Mouse (Mus musculus) midbrain, embryonic 14.5 days (tissue): ENCODE data around the gene Grxcr1. TPM values are rescaled to one million over a fixed set of nuclear protein-coding genes. Genes with fewer than 3 reads are reported as not detected.

ENCODE experiments used
- ATAC-seq: fragments of 200-750 bp; cut with Nextera tagmentation; 2 replicates; pipeline ENCODE4 v1.8.0; 2017; ENCODE audit warnings: moderate number of reproducible peaks, moderate library complexity; ENCODE audit not compliant: low FRiP score, low TSS enrichment
- DNase-seq: peaks from one replicate; pipeline ENCODE4 v3.0.0-alpha.2; 2015
- H3K27ac ChIP-seq: fragments of 300-500 bp; sonication (generic); replicated peaks from 2 replicates; pipeline ENCODE4 v1.5.1; 2014; ENCODE audit warnings: mild to moderate bottlenecking, low read depth, low read length, moderate library complexity
- H3K27me3 ChIP-seq: fragments of 300-500 bp; sonication (generic); 2 replicates; pipeline ENCODE4 v1.6.1; 2014; ENCODE audit warnings: low read length, control low read depth, mixed read lengths; ENCODE audit not compliant: control insufficient read depth, insufficient read depth
- H3K36me3 ChIP-seq: fragments of 300-500 bp; sonication (generic); 2 replicates; pipeline ENCODE4 v1.6.1; 2014; ENCODE audit warnings: low read length, control low read depth; ENCODE audit not compliant: control insufficient read depth, insufficient read depth
- H3K4me1 ChIP-seq: fragments of 300-500 bp; sonication (generic); 2 replicates; pipeline ENCODE4 v1.6.1; 2014; ENCODE audit warnings: mild to moderate bottlenecking, antibody characterized with exemption, low read length, control low read depth; ENCODE audit not compliant: control insufficient read depth, insufficient read depth
- H3K4me2 ChIP-seq: fragments of 300-500 bp; sonication (generic); 2 replicates; pipeline ENCODE4 v1.6.1; 2014; ENCODE audit warnings: mild to moderate bottlenecking, low read length, moderate library complexity
- H3K4me3 ChIP-seq: fragments of 300-500 bp; sonication (generic); replicated peaks from 2 replicates; pipeline ENCODE4 v1.5.1; 2014; ENCODE audit warnings: low read depth, low read length
- H3K9ac ChIP-seq: fragments of 300-500 bp; sonication (generic); replicated peaks from 2 replicates; pipeline ENCODE4 v1.6.1; 2014; ENCODE audit warnings: mild to moderate bottlenecking, low read length, moderate library complexity
- H3K9me3 ChIP-seq: fragments of 300-500 bp; sonication (generic); 2 replicates; pipeline ENCODE4 v1.6.1; 2016; ENCODE audit warnings: low read length, control low read depth, mixed read lengths; ENCODE audit not compliant: control insufficient read depth
- WGBS: fragments of 180-500 bp; shearing (Covaris S2); extraction: QIAGEN DNeasy Blood & Tissue Kit; methylation state at CpG from one replicate; pipeline ENCODE4 v1.1.7; 2014; 5-methylcytosine and 5-hydroxymethylcytosine counted together
- polyA plus RNA-seq: library from polyadenylated mRNA; unstranded; fragments of >200 nt; fragmentation: Nextera tagmentation; extraction: Ambion mirVana; gene quantifications from 2 replicates; pipeline ENCODE4 v1.2.1, GENCODE M21; 2014

The Grxcr1 gene
- polyA plus RNA-seq, 1 experiment from 2014 or later, result not detected

DNA sequence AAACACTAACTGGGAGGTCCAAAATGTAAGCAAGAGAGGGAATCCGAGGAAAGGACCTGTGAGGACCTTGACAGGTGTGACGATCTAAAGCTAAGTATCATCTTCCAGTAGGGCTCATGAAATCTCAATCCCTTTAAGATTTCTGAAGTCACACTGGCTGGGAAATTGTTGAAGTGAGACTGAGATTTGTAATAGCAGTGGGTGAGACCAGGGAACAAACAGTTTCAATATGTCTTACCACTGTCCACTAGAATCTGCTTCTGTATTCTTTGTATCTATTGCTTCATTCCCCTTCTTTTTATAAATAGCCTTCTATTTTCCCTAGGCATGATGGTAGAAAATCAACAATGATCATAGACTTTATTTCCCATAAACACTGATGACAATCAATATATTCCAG is 10.8 kb upstream of the Grxcr1 start:
- Histone ChIP-seq H3K4me2 (no peak overlapping the region), H3K27me3 (no peaks in the 10 kb centered on the region), H3K4me3 (no peak overlapping the region), H3K9ac (no peak overlapping the region), H3K36me3 (no peaks in the 10 kb centered on the region), H3K4me1 (no peaks in the 10 kb centered on the region), H3K27ac (no peak overlapping the region), H3K9me3 (no peaks in the 10 kb centered on the region)
- 86% methylated on average over 2 of the region's 2 CpGs for WGBS
- ATAC-seq (no peak), DNase-seq (no peak)

GRCm38 (mm10) chr5:68026658-68027422 is 4.8 kb upstream of the Grxcr1 start:
- WGBS, result 25% methylated on average over 2 of the region's 2 CpGs
- no peaks in the 10 kb centered on the region for H3K9me3 ChIP-seq
- H3K36me3 ChIP-seq, result no peaks in the 10 kb centered on the region
- H3K27ac ChIP-seq, result no peak overlapping the region
- H3K4me3 ChIP-seq, result no peak overlapping the region
- H3K9ac ChIP-seq, result no peak overlapping the region
- DNase-seq, result peak; percentile 82
- ATAC-seq, result no peak
- H3K4me1 ChIP-seq, result no peaks in the 10 kb centered on the region
- no peaks in the 10 kb centered on the region for H3K27me3 ChIP-seq
- H3K4me2 ChIP-seq, result no peak overlapping the region

DNA sequence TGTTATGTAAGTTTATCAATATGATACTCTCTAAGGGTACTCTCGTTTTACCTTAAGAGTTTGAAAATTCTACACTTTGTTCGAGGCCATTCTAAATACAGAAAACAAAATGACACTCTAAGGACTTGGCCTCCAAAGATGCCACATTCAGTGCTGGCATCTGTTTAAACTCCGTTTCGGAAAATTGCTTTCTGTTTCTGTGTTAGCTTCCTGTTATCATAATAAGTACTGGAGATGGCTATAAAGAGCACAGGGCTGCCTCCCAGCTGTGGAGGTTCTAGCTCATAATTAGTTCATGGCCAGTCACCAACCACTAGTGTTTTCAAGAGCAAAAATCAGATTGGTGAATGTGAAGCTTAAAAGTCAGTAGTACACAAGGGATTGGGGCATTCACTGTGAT is 4.2 kb upstream of the Grxcr1 start:
- Histone ChIP-seq H3K4me2 (no peak overlapping the region), H3K4me3 (no peak overlapping the region), H3K27ac (no peak overlapping the region), H3K36me3 (no peaks in the 10 kb centered on the region), H3K9me3 (no peaks in the 10 kb centered on the region), H3K9ac (no peak overlapping the region), H3K27me3 (no peaks in the 10 kb centered on the region), H3K4me1 (no peaks in the 10 kb centered on the region)
- peak; percentile 15 for DNase-seq
- WGBS, result 67% methylated on average over 4 of the region's 4 CpGs
- no peak for ATAC-seq

DNA sequence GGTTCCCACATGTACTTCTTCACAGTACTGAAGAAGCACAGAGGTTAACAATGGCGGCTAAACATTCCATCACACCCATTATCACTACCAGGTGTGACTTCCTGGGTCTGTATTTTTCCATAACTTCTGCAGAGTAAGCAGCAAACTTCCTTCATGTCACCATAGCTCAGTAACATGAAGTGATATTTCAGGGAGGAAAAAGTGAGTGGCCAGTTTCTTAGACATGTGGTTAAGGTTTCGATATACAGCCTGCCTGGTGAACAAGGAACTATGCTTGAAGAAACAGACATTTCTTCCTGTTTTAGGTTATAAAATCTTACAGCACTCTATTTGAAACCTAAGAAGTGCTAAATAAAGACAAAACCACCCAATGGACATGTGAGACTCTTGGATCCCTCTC is 1.7 kb downstream of the Grxcr1 start:
- no peak overlapping the region for H3K4me3 ChIP-seq
- H3K36me3 ChIP-seq, result no peaks in the 10 kb centered on the region
- H3K27ac ChIP-seq, result no peak overlapping the region
- DNase-seq, result no peak
- H3K9me3 ChIP-seq, result no peaks in the 10 kb centered on the region
- 95% methylated on average over 2 of the region's 2 CpGs for WGBS
- ATAC-seq, result no peak
- H3K4me1 ChIP-seq, result no peaks in the 10 kb centered on the region
- H3K9ac ChIP-seq, result no peak overlapping the region
- H3K27me3 ChIP-seq, result no peaks in the 10 kb centered on the region
- no peak overlapping the region for H3K4me2 ChIP-seq

GRCm38 (mm10) chr5:68039077-68039476 is 7.4 kb downstream of the Grxcr1 start:
- H3K4me2 ChIP-seq, result no peak overlapping the region
- no peak overlapping the region for H3K9ac ChIP-seq
- 83% methylated on average over 2 of the region's 2 CpGs for WGBS
- H3K27ac ChIP-seq, result no peak overlapping the region
- no peak for DNase-seq
- H3K4me3 ChIP-seq, result no peak overlapping the region
- H3K4me1 ChIP-seq, result no peaks in the 10 kb centered on the region
- ATAC-seq, result no peak
- no peaks in the 10 kb centered on the region for H3K27me3 ChIP-seq
- H3K36me3 ChIP-seq, result no peaks in the 10 kb centered on the region
- no peaks in the 10 kb centered on the region for H3K9me3 ChIP-seq

DNA sequence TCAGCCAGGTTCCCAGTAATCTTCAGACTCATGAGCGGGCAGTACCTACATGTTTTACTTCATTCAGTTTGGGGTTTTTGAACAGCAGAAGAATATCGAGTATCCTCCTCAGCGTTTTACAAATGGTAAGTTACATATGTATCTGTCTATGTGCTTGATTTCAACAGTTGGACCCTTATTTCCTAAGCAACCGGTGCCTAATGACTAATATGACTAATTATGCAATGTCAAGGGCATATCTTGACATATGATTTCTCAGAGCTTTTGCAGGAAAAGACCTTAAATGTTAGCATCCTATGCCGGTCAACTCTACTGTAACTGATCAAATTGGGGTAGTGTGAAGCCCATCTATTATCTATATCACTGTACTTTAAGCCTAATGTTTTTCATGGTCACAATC is 11.7 kb downstream of the Grxcr1 start:
- DNase-seq (no peak), ATAC-seq (no peak)
- H3K4me3 ChIP-seq, result no peak overlapping the region
- no peak overlapping the region for H3K9ac ChIP-seq
- 95% methylated on average over 5 of the region's 5 CpGs for WGBS
- no peaks in the 10 kb centered on the region for H3K9me3 ChIP-seq
- H3K27me3 ChIP-seq, result no peaks in the 10 kb centered on the region
- no peaks in the 10 kb centered on the region for H3K4me1 ChIP-seq
- no peak overlapping the region for H3K27ac ChIP-seq
- no peaks in the 10 kb centered on the region for H3K36me3 ChIP-seq
- H3K4me2 ChIP-seq, result no peak overlapping the region

GRCm38 (mm10) chr5:68048783-68049182 is 17.1 kb downstream of the Grxcr1 start:
- 55% methylated on average over 4 of the region's 4 CpGs for WGBS
- H3K9ac ChIP-seq, result no peak overlapping the region
- no peak overlapping the region for H3K4me2 ChIP-seq
- ATAC-seq, result no peak
- H3K9me3 ChIP-seq, result no peaks in the 10 kb centered on the region
- H3K4me1 ChIP-seq, result peaks cover 7% of the 10 kb centered on the region
- H3K27me3 ChIP-seq, result no peaks in the 10 kb centered on the region
- no peak overlapping the region for H3K27ac ChIP-seq
- DNase-seq, result no peak
- no peak overlapping the region for H3K4me3 ChIP-seq
- no peaks in the 10 kb centered on the region for H3K36me3 ChIP-seq

GRCm38 (mm10) chr5:68049536-68049935 is 17.9 kb downstream of the Grxcr1 start:
- no peak for ATAC-seq
- no peaks in the 10 kb centered on the region for H3K36me3 ChIP-seq
- WGBS, result 51% methylated on average over 4 of the region's 4 CpGs

GRCm38 (mm10) chr5:68051101-68051500 is 19.5 kb downstream of the Grxcr1 start:
- H3K27ac ChIP-seq, result 0 out of 2 replicates have a peak overlapping the region, but pooled peaks have one; percentile 16
- no peak overlapping the region for H3K9ac ChIP-seq
- no peaks in the 10 kb centered on the region for H3K36me3 ChIP-seq
- WGBS, result 5% methylated on average over 5 of the region's 5 CpGs
- peak; percentile 60 for DNase-seq
- ATAC-seq, result no peak
- no peaks in the 10 kb centered on the region for H3K27me3 ChIP-seq
- no peak overlapping the region for H3K4me3 ChIP-seq
- no peaks in the 10 kb centered on the region for H3K9me3 ChIP-seq
- peaks cover 7% of the 10 kb centered on the region for H3K4me1 ChIP-seq
- no peak overlapping the region for H3K4me2 ChIP-seq

More at GRCm38 (mm10) chr5:68049536-68049935, 17.9 kb downstream of the Grxcr1 start:
- peaks cover 7% of the 10 kb centered on the region for H3K4me1 ChIP-seq
- no peak overlapping the region for H3K4me3 ChIP-seq
- no peaks in the 10 kb centered on the region for H3K9me3 ChIP-seq
- DNase-seq, result no peak
- no peak overlapping the region for H3K9ac ChIP-seq
- no peaks in the 10 kb centered on the region for H3K27me3 ChIP-seq
- no peak overlapping the region for H3K27ac ChIP-seq
- H3K4me2 ChIP-seq, result no peak overlapping the region
